Comparison of ENCODE assay signal across 8 mouse cellular contexts in genomic region chr15:98475382-98475781, GRCm38 (mm10). TPM values are rescaled to one million over a fixed set of nuclear protein-coding genes. Genes with fewer than 3 reads are reported as not detected.
DNase-seq lines count a peak whose midpoint lies in the region; ATAC-seq lines count a peak whose summit lies in the region.

No protein-coding gene starts in this region.

- H3K27ac ChIP-seq in kidney, embryonic 14.5 days (ENCODE audit: low read depth, low read length) = no peak overlapping the region
- no peak overlapping the region for H3K27ac ChIP-seq in midbrain, embryonic 16.5 days (ENCODE audit: low read length)

- H3K4me3 ChIP-seq in kidney, embryonic 14.5 days (ENCODE audit: low read length) = no peak overlapping the region
- no peak overlapping the region for H3K4me3 ChIP-seq in midbrain, embryonic 16.5 days (ENCODE audit: low read depth, low read length)

- 54% methylated on average over 10 of the region's 10 CpGs for WGBS in kidney, embryonic 14.5 days
- WGBS in midbrain, embryonic 16.5 days = 59% methylated on average over 10 of the region's 10 CpGs

- H3K4me2 ChIP-seq in kidney, embryonic 14.5 days (replicated peaks; ENCODE audit: low read depth, low read length) = no peak overlapping the region
- H3K4me2 ChIP-seq in midbrain, embryonic 16.5 days (ENCODE audit: low read length) = no peak overlapping the region

- DNase-seq in kidney, adult 9 months = peak; percentile 28
- peak; percentile 30 to 31 for DNase-seq in CD8-positive naive resting alpha-beta T cell, adult 2 months (ENCODE audit: low read depth in 2 of 2, low spot score in 2 of 2)
- DNase-seq in T-cell, adult 2 months (ENCODE audit: low spot score) = peak; percentile 36
- peak; percentile 59 to 82 for DNase-seq in cerebellum, postnatal 14 days
- DNase-seq in kidney, postnatal 25 days = peak; percentile 48 to 67
- DNase-seq in retina, postnatal 7 days (ENCODE audit: low read depth, low spot score) = peak; percentile 28

- H3K27me3 ChIP-seq in kidney, embryonic 14.5 days (ENCODE audit: control insufficient read depth, insufficient read depth, low read length) = no peaks in the 10 kb centered on the region
- H3K27me3 ChIP-seq in midbrain, embryonic 16.5 days (ENCODE audit: control insufficient read depth, insufficient read depth, low read depth, low read length) = no peaks in the 10 kb centered on the region

- ATAC-seq in kidney, embryonic 14.5 days (ENCODE audit: low FRiP score, low TSS enrichment) = no peak
- ATAC-seq in midbrain, embryonic 16.5 days = no peak

- no peaks in the 10 kb centered on the region for H3K36me3 ChIP-seq in kidney, embryonic 14.5 days (ENCODE audit: control insufficient read depth, insufficient read depth, low read length)
- no peaks in the 10 kb centered on the region for H3K36me3 ChIP-seq in midbrain, embryonic 16.5 days (ENCODE audit: control insufficient read depth, insufficient read depth, low read length)

- H3K9ac ChIP-seq in kidney, embryonic 14.5 days (ENCODE audit: low read depth, low read length) = no peak overlapping the region
- H3K9ac ChIP-seq in midbrain, embryonic 16.5 days (ENCODE audit: low read depth, low read length) = no peak overlapping the region

- no peaks in the 10 kb centered on the region for H3K9me3 ChIP-seq in kidney, embryonic 14.5 days (ENCODE audit: control insufficient read depth, low read length)
- no peaks in the 10 kb centered on the region for H3K9me3 ChIP-seq in midbrain, embryonic 16.5 days (replicated peaks; ENCODE audit: control insufficient read depth, low read length, poor library complexity, severe bottlenecking)

- no peaks in the 10 kb centered on the region for H3K4me1 ChIP-seq in kidney, embryonic 14.5 days (ENCODE audit: control insufficient read depth, insufficient read depth, low read length)
- H3K4me1 ChIP-seq in midbrain, embryonic 16.5 days (ENCODE audit: control insufficient read depth, insufficient read depth, low read length) = no peaks in the 10 kb centered on the region

RNA-seq across cellular contexts. Expression of gene OR5BS1P, which starts 5.7 kb away (rescaled TPM):
- not detected in 2 replicates for polyA plus RNA-seq in kidney, embryonic 14.5 days (2014; fragmentation: Nextera tagmentation; extraction: Ambion mirVana)
- polyA plus RNA-seq in midbrain, embryonic 16.5 days (2015; fragmentation: Nextera tagmentation; extraction: Ambion mirVana) = not detected in 2 replicates

RNA-seq across cellular contexts. Expression of gene Lalba, which starts 7.1 kb away (rescaled TPM):
- polyA plus RNA-seq in kidney, embryonic 14.5 days (2014; fragmentation: Nextera tagmentation; extraction: Ambion mirVana) = 0.28 and 0.44 TPM in 2 replicates
- polyA plus RNA-seq in midbrain, embryonic 16.5 days (2015; fragmentation: Nextera tagmentation; extraction: Ambion mirVana) = not detected in 2 replicates

RNA-seq across cellular contexts. Expression of gene Olfr279, which starts 16.8 kb away (rescaled TPM):
- polyA plus RNA-seq in kidney, embryonic 14.5 days (2014; fragmentation: Nextera tagmentation; extraction: Ambion mirVana) = not detected in 2 replicates
- not detected in 2 replicates for polyA plus RNA-seq in midbrain, embryonic 16.5 days (2015; fragmentation: Nextera tagmentation; extraction: Ambion mirVana)

RNA-seq across cellular contexts. Expression of gene Olfr281, which starts 23.0 kb away (rescaled TPM):
- not detected in 2 replicates for polyA plus RNA-seq in kidney, embryonic 14.5 days (2014; fragmentation: Nextera tagmentation; extraction: Ambion mirVana)
- polyA plus RNA-seq in midbrain, embryonic 16.5 days (2015; fragmentation: Nextera tagmentation; extraction: Ambion mirVana) = not detected in 2 replicates

RNA-seq across cellular contexts. Expression of gene Olfr282, which starts 44.4 kb away (rescaled TPM):
- polyA plus RNA-seq in kidney, embryonic 14.5 days (2014; fragmentation: Nextera tagmentation; extraction: Ambion mirVana) = not detected in 2 replicates
- not detected in 2 replicates for polyA plus RNA-seq in midbrain, embryonic 16.5 days (2015; fragmentation: Nextera tagmentation; extraction: Ambion mirVana)
